Mouse (Mus musculus): ENCODE measurements at regions not wholly inside any gene's neighbourhood (a gene's known extent, or its start where the extent isn't known, plus 50 kb on each side); places are given as distances from the start of the nearest gene placed in this dataset.
"Not testable (repeated sequence)": the region's sequence is repeated elsewhere in the genome, so short reads cannot be mapped to it uniquely, and the experiment has no call there.

DNA sequence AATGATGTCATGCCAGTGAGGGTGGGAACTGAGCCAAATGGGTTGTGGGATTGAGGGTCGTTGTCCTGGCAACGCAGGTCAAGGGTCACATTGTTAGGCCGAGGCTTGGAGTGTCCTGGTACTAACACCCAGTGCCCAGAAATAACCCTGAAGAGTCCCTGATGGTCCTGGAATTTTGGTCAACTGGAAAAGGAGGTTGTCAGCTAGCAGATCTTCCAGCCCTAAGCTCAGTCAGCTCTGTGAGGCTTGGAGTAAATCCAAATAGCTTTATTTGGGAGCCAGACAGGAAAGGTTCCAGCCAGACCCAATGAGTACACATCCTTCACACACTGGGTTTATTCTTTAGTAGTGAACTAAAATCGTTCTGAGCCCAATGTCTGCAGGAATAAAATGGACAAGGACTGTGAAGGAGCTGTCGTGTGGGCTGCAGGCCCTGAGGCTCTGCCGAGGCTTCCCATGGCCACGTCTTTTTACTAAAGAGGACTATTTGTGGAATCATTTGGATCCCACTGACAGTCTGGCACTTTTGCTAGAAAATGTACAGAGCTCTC lies 75.9 kb downstream of the Tmem17 start:
- no peak for ATAC-seq (ENCODE audit: insufficient read depth, low read depth)
- 0 out of 2 replicates have a peak overlapping the region, but pooled peaks have one; percentile 8 for H3K4me2 ChIP-seq (ENCODE audit: low read depth, low read length)
- WGBS: 19% methylated on average over 7 of the region's 7 CpGs

DNA sequence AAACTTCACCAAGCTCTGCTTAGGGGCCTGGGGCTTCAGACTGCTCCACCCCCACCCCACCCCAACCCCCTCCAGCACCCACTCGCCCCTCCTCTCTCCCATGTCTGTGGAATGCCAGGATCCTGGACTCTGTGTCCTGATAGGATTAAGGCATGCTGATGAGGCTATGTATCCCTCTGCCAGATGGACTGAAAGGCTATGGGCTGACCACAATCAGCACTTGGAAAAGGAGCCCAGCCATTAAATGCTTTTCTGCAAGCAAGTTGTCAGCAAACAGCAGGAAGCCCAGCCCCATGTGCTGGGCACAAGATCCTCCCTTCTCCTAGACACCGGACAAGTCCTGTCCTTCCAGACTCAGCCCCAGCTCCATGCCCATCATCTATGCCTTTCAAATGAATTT lies 76.7 kb downstream of the Tmem17 start:
- ATAC-seq (ENCODE audit: insufficient read depth, low read depth) (0 out of 2 replicates have a peak, but pooled peaks have one; percentile 22), DNase-seq (ENCODE audit: low spot score) (no peak)
- Histone ChIP-seq H3K9me3 (replicated peaks; ENCODE audit: control insufficient read depth, low read length) (no peaks in the 10 kb centered on the region), H3K4me3 (ENCODE audit: low read depth, low read length) (no peak overlapping the region), H3K4me1 (ENCODE audit: control insufficient read depth, insufficient read depth) (peaks cover 34% of the 10 kb centered on the region), H3K4me2 (ENCODE audit: low read depth, low read length) (no peak overlapping the region), H3K27ac (ENCODE audit: low read depth) (peak overlapping the region; percentile 76), H3K9ac (replicated peaks; ENCODE audit: low read depth, low read length) (no peak overlapping the region), H3K27me3 (ENCODE audit: control insufficient read depth, insufficient read depth, low read length) (no peaks in the 10 kb centered on the region), H3K36me3 (replicated peaks; ENCODE audit: control insufficient read depth, insufficient read depth, low read length) (no peaks in the 10 kb centered on the region)
- 21% methylated on average over 2 of the region's 2 CpGs for WGBS
- no peak for TF ChIP-seq EP300 (IDR thresholded peaks at IDR 0.05; ENCODE audit: low read depth)
- TF ChIP-seq CTCF (IDR thresholded peaks at IDR 0.05; ENCODE audit: low read depth): no peak

More for the DNA sequence above, 75.9 kb downstream of the Tmem17 start:
- Histone ChIP-seq H3K9me3 (replicated peaks; ENCODE audit: control insufficient read depth, low read length) (no peaks in the 10 kb centered on the region), H3K9ac (replicated peaks; ENCODE audit: low read depth, low read length) (no peak overlapping the region), H3K36me3 (replicated peaks; ENCODE audit: control insufficient read depth, insufficient read depth, low read length) (no peaks in the 10 kb centered on the region), H3K4me1 (ENCODE audit: control insufficient read depth, insufficient read depth) (peaks cover 34% of the 10 kb centered on the region), H3K27ac (ENCODE audit: low read depth) (peak overlapping the region; percentile 76), H3K27me3 (ENCODE audit: control insufficient read depth, insufficient read depth, low read length) (no peaks in the 10 kb centered on the region), H3K4me3 (ENCODE audit: low read depth, low read length) (no peak overlapping the region)
- no peak for TF ChIP-seq CTCF (IDR thresholded peaks at IDR 0.05; ENCODE audit: low read depth)
- no peak for TF ChIP-seq EP300 (IDR thresholded peaks at IDR 0.05; ENCODE audit: low read depth)
- DNase-seq (ENCODE audit: low spot score): peak; percentile 39

DNA sequence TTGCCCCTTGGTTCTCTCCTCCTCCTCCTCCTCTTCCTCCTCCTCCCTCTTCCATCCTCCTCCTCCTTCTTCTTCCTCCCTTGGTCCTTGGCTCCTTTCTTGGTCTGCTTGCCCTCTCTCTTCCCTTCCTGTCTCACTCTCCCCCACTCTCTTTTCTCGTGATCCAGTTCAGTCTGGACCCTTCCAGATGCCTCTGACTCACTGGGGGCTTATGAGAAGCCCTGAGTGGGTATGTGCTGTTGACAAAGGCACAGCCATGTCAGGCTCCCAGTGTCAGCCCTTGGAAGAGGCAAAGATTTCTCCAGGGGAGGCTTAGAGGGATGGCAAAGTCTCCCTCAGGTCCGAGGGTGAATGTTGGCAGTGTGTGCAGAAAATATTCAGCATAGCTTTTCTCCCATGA lies 78.0 kb downstream of the Tmem17 start:
- ATAC-seq (ENCODE audit: insufficient read depth, low read depth) (no peak), DNase-seq (ENCODE audit: low spot score) (no peak)
- Histone ChIP-seq H3K4me3 (ENCODE audit: low read depth, low read length) (no peak overlapping the region), H3K9ac (replicated peaks; ENCODE audit: low read depth, low read length) (no peak overlapping the region), H3K36me3 (replicated peaks; ENCODE audit: control insufficient read depth, insufficient read depth, low read length) (no peaks in the 10 kb centered on the region), H3K4me2 (ENCODE audit: low read depth, low read length) (no peak overlapping the region), H3K27me3 (ENCODE audit: control insufficient read depth, insufficient read depth, low read length) (no peaks in the 10 kb centered on the region), H3K27ac (ENCODE audit: low read depth) (no peak overlapping the region), H3K9me3 (replicated peaks; ENCODE audit: control insufficient read depth, low read length) (no peaks in the 10 kb centered on the region), H3K4me1 (ENCODE audit: control insufficient read depth, insufficient read depth) (peaks cover 30% of the 10 kb centered on the region)
- TF ChIP-seq EP300 (IDR thresholded peaks at IDR 0.05; ENCODE audit: low read depth): no peak
- 65% methylated on average over 2 of the region's 2 CpGs for WGBS

DNA sequence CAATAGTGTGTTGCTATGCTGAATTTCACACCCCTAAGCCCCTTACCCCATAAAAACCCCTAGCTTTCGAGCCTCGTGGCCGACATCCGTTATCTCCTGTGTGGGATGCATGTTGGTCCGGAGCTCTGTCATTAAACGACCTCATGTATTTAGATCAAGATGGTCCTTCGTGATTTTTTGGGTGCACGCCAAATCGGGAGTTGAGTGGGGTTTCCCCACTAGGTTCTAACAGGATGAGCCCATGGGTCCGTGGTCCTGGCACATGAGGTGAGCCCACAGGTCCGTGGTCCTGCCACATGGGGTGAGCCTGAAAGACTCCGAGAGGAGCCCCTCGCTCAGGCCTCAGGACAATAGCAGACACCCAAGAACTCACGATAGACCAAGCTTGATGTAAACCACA lies 79.2 kb downstream of the Tmem17 start:
- H3K27me3 ChIP-seq (ENCODE audit: control insufficient read depth, insufficient read depth, low read length); ATAC-seq (ENCODE audit: insufficient read depth, low read depth); H3K27ac ChIP-seq (ENCODE audit: low read depth); H3K9me3 ChIP-seq (replicated peaks; ENCODE audit: control insufficient read depth, low read length); H3K4me3 ChIP-seq (ENCODE audit: low read depth, low read length); H3K4me2 ChIP-seq (ENCODE audit: low read depth, low read length); DNase-seq (ENCODE audit: low spot score); H3K36me3 ChIP-seq (replicated peaks; ENCODE audit: control insufficient read depth, insufficient read depth, low read length); H3K9ac ChIP-seq (replicated peaks; ENCODE audit: low read depth, low read length): not testable (repeated sequence)
- WGBS: 77% methylated on average over 14 of the region's 14 CpGs
- H3K4me1 ChIP-seq (ENCODE audit: control insufficient read depth, insufficient read depth): peaks cover 24% of the 10 kb centered on the region

DNA sequence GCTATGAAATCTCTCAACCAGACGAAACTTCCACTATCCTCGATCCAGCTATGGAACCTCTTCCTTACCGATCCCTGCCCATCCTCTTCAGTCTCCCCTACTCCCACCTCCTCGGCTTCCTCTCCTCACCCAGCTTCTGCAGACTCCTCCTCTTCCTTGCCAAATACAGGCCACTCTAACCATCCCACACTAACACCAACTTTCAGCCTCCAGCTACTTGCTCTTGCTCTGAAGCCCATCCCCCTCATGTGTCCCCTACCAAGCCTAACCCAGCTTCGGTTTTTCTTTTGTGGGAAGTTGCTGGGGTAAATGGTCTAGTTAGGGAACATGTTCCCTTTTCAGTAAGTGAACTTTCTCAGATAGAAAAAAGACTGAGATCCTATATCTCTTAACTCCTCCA lies 80.8 kb downstream of the Tmem17 start:
- no peaks in the 10 kb centered on the region for H3K36me3 ChIP-seq (replicated peaks; ENCODE audit: control insufficient read depth, insufficient read depth, low read length)
- no peak overlapping the region for H3K27ac ChIP-seq (ENCODE audit: low read depth)
- H3K4me1 ChIP-seq (ENCODE audit: control insufficient read depth, insufficient read depth): peaks cover 17% of the 10 kb centered on the region
- H3K4me2 ChIP-seq (ENCODE audit: low read depth, low read length): no peak overlapping the region
- ATAC-seq (ENCODE audit: insufficient read depth, low read depth) (no peak), DNase-seq (ENCODE audit: low spot score) (no peak)
- no peak overlapping the region for H3K4me3 ChIP-seq (ENCODE audit: low read depth, low read length)
- TF ChIP-seq CTCF (IDR thresholded peaks at IDR 0.05; ENCODE audit: low read depth) (no peak), EP300 (IDR thresholded peaks at IDR 0.05; ENCODE audit: low read depth) (no peak)
- H3K9ac ChIP-seq (replicated peaks; ENCODE audit: low read depth, low read length): no peak overlapping the region
- 73% methylated on average over 5 of the region's 5 CpGs for WGBS
- H3K27me3 ChIP-seq (ENCODE audit: control insufficient read depth, insufficient read depth, low read length): no peaks in the 10 kb centered on the region
- H3K9me3 ChIP-seq (replicated peaks; ENCODE audit: control insufficient read depth, low read length): no peaks in the 10 kb centered on the region; the same call in 1 of the 2 replicates

DNA sequence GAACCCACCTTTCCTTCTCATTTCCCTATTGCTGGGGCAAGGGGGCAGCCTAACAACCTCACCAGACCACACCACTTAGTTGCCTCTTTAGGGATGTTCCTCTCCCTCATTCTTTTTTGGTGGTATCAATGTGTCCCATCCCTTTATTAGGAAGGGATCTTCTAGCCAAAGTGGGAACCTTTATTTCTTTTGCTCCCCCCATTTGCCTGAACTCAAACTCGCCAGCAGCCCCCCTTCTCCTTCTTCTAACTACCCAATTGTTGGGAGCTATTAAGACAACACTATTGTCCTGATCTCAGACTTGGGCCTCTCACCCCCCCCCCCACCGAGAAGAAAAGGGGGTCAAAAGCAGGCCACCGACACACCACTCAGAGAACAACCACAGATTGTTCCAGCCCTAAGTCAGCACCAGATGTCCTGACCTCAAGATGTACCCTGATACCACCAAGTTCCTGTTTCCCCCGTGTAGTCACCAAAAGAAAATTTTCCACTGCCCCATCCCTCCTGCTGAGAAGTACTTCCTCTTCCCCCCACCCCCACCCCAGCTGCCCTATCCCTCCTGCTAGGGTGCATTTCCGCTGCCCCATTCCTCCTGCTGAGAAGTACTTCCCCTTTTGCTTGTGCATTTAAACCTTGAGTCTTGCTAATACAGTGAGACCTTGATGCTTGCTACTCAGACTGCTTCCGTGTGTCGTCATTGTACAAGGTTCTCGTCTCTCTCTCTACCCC lies 84.4 kb downstream of the Tmem17 start:
- H3K36me3 ChIP-seq (replicated peaks; ENCODE audit: control insufficient read depth, insufficient read depth, low read length): no peaks in the 10 kb centered on the region
- H3K27me3 ChIP-seq (ENCODE audit: control insufficient read depth, insufficient read depth, low read length): no peaks in the 10 kb centered on the region
- DNase-seq (ENCODE audit: low spot score): no peak
- no peak for TF ChIP-seq EP300 (IDR thresholded peaks at IDR 0.05; ENCODE audit: low read depth)
- no peak for TF ChIP-seq CTCF (IDR thresholded peaks at IDR 0.05; ENCODE audit: low read depth)
- no peak overlapping the region for H3K9ac ChIP-seq (replicated peaks; ENCODE audit: low read depth, low read length)
- ATAC-seq (ENCODE audit: insufficient read depth, low read depth): no peak
- no peaks in the 10 kb centered on the region for H3K4me1 ChIP-seq (ENCODE audit: control insufficient read depth, insufficient read depth)
- 80% methylated on average over 8 of the region's 8 CpGs for WGBS
- H3K4me3 ChIP-seq (ENCODE audit: low read depth, low read length): no peak overlapping the region
- H3K9me3 ChIP-seq (replicated peaks; ENCODE audit: control insufficient read depth, low read length): no peaks in the 10 kb centered on the region; the same call in 1 of the 2 replicates
- no peak overlapping the region for H3K27ac ChIP-seq (ENCODE audit: low read depth)
- H3K4me2 ChIP-seq (ENCODE audit: low read depth, low read length): no peak overlapping the region

All from heart, postnatal 0 days (tissue).